ENCODE assay signal across 20 mouse cellular contexts in genomic region chr4:99176841-99177240, GRCm38 (mm10). TPM values are rescaled to one million over a fixed set of nuclear protein-coding genes. Genes with fewer than 3 reads are reported as not detected.
A peak's percentile ranks its signal among the peaks of the same experiment; 100 is the strongest.
DNase-seq lines count a peak whose midpoint lies in the region; ATAC-seq and TF ChIP-seq lines count a peak whose summit lies in the region.
"Had no signal": no experiment of that assay in that cellular context is flagged by ENCODE, and none has a peak within 500 bp of the region (broad histone marks: within the 10 kb centered on the region; RNA-seq: fewer than 3 reads in every experiment).

No protein-coding gene starts in this region.

- DNase-seq in heart, adult 18-20 months: peak; percentile 38 to 48
- DNase-seq in heart, embryonic 10.5 days (ENCODE audit: low spot score): no peak
- peak; percentile 41 for DNase-seq in kidney, postnatal 0 days (ENCODE audit: low spot score)
- no peak for DNase-seq in kidney, postnatal 4 days
- DNase-seq: adrenal gland, postnatal 14 days; cerebellum, adult 2 months; cerebellum, postnatal 10 days; gastrocnemius, postnatal 10 days had no signal

- H3K27me3 ChIP-seq in heart, embryonic 10.5 days (ENCODE audit: insufficient read depth, poor library complexity, severe bottlenecking): no peaks in the 10 kb centered on the region
- no peaks in the 10 kb centered on the region for H3K27me3 ChIP-seq in kidney, postnatal 0 days (ENCODE audit: insufficient read depth, low read length)
- H3K27me3 ChIP-seq in forebrain, embryonic 15.5 days: no peaks in the 10 kb centered on the region
- H3K27me3 ChIP-seq: CH12.LX; embryonic facial prominence, embryonic 12.5 days; heart, embryonic 13.5 days; hindbrain, embryonic 12.5 days; Patski had no signal

- no peaks in the 10 kb centered on the region for H3K79me2 ChIP-seq in macrophage (ENCODE audit: inconsistent target)

- TF ChIP-seq CTCF in kidney, postnatal 0 days (IDR thresholded peaks at IDR 0.05; ENCODE audit: low read depth): no peak

- H3K4me2 ChIP-seq in kidney, postnatal 0 days (ENCODE audit: low read length): no peak overlapping the region
- no peak overlapping the region for H3K4me2 ChIP-seq in forebrain, embryonic 15.5 days (replicated peaks)
- H3K4me2 ChIP-seq: embryonic facial prominence, embryonic 12.5 days; heart, embryonic 13.5 days; hindbrain, embryonic 12.5 days had no signal

- whole genome bisulfite sequencing in heart, embryonic 10.5 days: 64% methylated on average over 7 of the region's 7 CpGs
- WGBS in kidney, postnatal 0 days: 60% methylated on average over 7 of the region's 7 CpGs
- 72% methylated on average over 7 of the region's 7 CpGs for WGBS in macrophage (ENCODE audit: missing documents)
- WGBS in forebrain, embryonic 15.5 days: 93% methylated on average over 7 of the region's 7 CpGs

- H3K9ac ChIP-seq in kidney, postnatal 0 days (ENCODE audit: low read depth, low read length): no peak overlapping the region
- no peak overlapping the region for H3K9ac ChIP-seq in forebrain, embryonic 15.5 days (replicated peaks)
- H3K9ac ChIP-seq: embryonic facial prominence, embryonic 12.5 days; heart, embryonic 13.5 days; hindbrain, embryonic 12.5 days had no signal

- no peak overlapping the region for H3K4me3 ChIP-seq in heart, embryonic 10.5 days
- no peak overlapping the region for H3K4me3 ChIP-seq in kidney, postnatal 0 days (replicated peaks; ENCODE audit: low read depth, low read length)
- no peak overlapping the region for H3K4me3 ChIP-seq in macrophage (ENCODE audit: inconsistent target)
- H3K4me3 ChIP-seq in forebrain, embryonic 15.5 days: no peak overlapping the region
- H3K4me3 ChIP-seq: embryonic facial prominence, embryonic 12.5 days; heart, embryonic 13.5 days; hindbrain, embryonic 12.5 days had no signal

- no peak for ATAC-seq in kidney, postnatal 0 days (replicated peaks; ENCODE audit: low FRiP score, low read depth)
- ATAC-seq in forebrain, embryonic 15.5 days (replicated peaks): no peak
- ATAC-seq: activated CD4-positive, CD25-positive, alpha-beta regulatory T cell, adult 4 months; forebrain, embryonic 16.5 days; hindbrain, embryonic 16.5 days; inflammation-experienced regulatory T-cells, adult 6 months; intestine, postnatal 0 days; Patski had no signal

- H3K9me3 ChIP-seq in heart, embryonic 10.5 days: no peaks in the 10 kb centered on the region
- no peaks in the 10 kb centered on the region for H3K9me3 ChIP-seq in kidney, postnatal 0 days (replicated peaks; ENCODE audit: low read length)
- no peaks in the 10 kb centered on the region for H3K9me3 ChIP-seq in forebrain, embryonic 15.5 days
- H3K9me3 ChIP-seq: embryonic facial prominence, embryonic 12.5 days; heart, embryonic 13.5 days; hindbrain, embryonic 12.5 days had no signal

- H3K27ac ChIP-seq in heart, embryonic 10.5 days: no peak overlapping the region
- H3K27ac ChIP-seq in kidney, postnatal 0 days: no peak overlapping the region
- peak overlapping the region; percentile 31 for H3K27ac ChIP-seq in macrophage
- H3K27ac ChIP-seq in forebrain, embryonic 15.5 days (replicated peaks): no peak overlapping the region
- H3K27ac ChIP-seq: embryonic facial prominence, embryonic 12.5 days; heart, embryonic 13.5 days; hindbrain, embryonic 12.5 days had no signal

- peaks cover 5% of the 10 kb centered on the region; the same call in 1 of the 2 replicates for H3K4me1 ChIP-seq in heart, embryonic 10.5 days
- H3K4me1 ChIP-seq in kidney, postnatal 0 days (replicated peaks; ENCODE audit: insufficient read depth, low read length): no peaks in the 10 kb centered on the region
- H3K4me1 ChIP-seq in forebrain, embryonic 15.5 days: peaks cover 5% of the 10 kb centered on the region
- H3K4me1 ChIP-seq: embryonic facial prominence, embryonic 12.5 days had no signal

- H3K36me3 ChIP-seq in heart, embryonic 10.5 days: no peaks in the 10 kb centered on the region
- H3K36me3 ChIP-seq in kidney, postnatal 0 days (ENCODE audit: insufficient read depth, low read length): no peaks in the 10 kb centered on the region
- H3K36me3 ChIP-seq in macrophage (ENCODE audit: inconsistent target): no peaks in the 10 kb centered on the region
- H3K36me3 ChIP-seq in forebrain, embryonic 15.5 days: no peaks in the 10 kb centered on the region
- H3K36me3 ChIP-seq: embryonic facial prominence, embryonic 12.5 days; heart, embryonic 13.5 days; hindbrain, embryonic 12.5 days had no signal

RNA-seq across cellular contexts. Expression of gene Atg4c, which starts 16.9 kb away (rescaled TPM):
- 1 to 10 TPM; 5.7 to 6.3 TPM for total RNA-seq in heart, adult 18-20 months (2021)
- 10.9 and 11.7 TPM in 2 replicates for polyA plus RNA-seq in heart, embryonic 10.5 days (2016; fragmentation: Nextera tagmentation; extraction: Ambion mirVana)
- polyA plus RNA-seq in kidney, postnatal 0 days (2015; fragmentation: Nextera tagmentation; extraction: Ambion mirVana): 13.1 and 14.7 TPM in 2 replicates
- total RNA-seq in macrophage (2018; cell fraction: chromatin; rRNA removed): 100 to 1,000 TPM in 1 of 26 experiments, 10 to 100 TPM in 25; 16.8 to 108 (median 54.2) TPM
- 10 to 100 TPM in 24 of 26 experiments, 1 to 10 TPM in 2; 8.4 to 27.0 (median 20.2) TPM for total RNA-seq in macrophage (2018; cell fraction: cytosol; rRNA removed)
- total RNA-seq in macrophage (2018; cell fraction: nucleus; rRNA removed): 10 to 100 TPM; 16.8 to 65.3 (median 36.8) TPM
- polyA plus RNA-seq in macrophage (2018): 12.5 to 23.3 TPM (median 16.5 TPM) in 3 replicates
- polyA plus RNA-seq in forebrain, embryonic 15.5 days (2015; fragmentation: Nextera tagmentation; extraction: Ambion mirVana): 17.4 and 18.5 TPM in 2 replicates
- total RNA-seq: CH12.LX had no signal

RNA-seq across cellular contexts. Expression of gene Dock7, which starts 56.1 kb away (rescaled TPM):
- total RNA-seq in heart, adult 18-20 months (2021): 10 to 100 TPM in 1 of 2 experiments, 1 to 10 TPM in 1; 9.0 to 11.3 TPM
- 41.3 and 46.6 TPM in 2 replicates for polyA plus RNA-seq in heart, embryonic 10.5 days (2016; fragmentation: Nextera tagmentation; extraction: Ambion mirVana)
- polyA plus RNA-seq in kidney, postnatal 0 days (2015; fragmentation: Nextera tagmentation; extraction: Ambion mirVana): 38.9 and 39.6 TPM in 2 replicates
- total RNA-seq in macrophage (2018; cell fraction: chromatin; rRNA removed): 100 to 1,000 TPM in 24 of 26 experiments, 10 to 100 TPM in 2; 62.4 to 302 (median 213) TPM
- 10 to 100 TPM; 20.2 to 51.6 (median 35.4) TPM for total RNA-seq in macrophage (2018; cell fraction: cytosol; rRNA removed)
- 100 to 1,000 TPM in 12 of 26 experiments, 10 to 100 TPM in 14; 33.7 to 169 (median 93.1) TPM for total RNA-seq in macrophage (2018; cell fraction: nucleus; rRNA removed)
- polyA plus RNA-seq in macrophage (2018): 38.7 to 56.3 TPM (median 43.3 TPM) in 3 replicates
- 81.6 and 83.0 TPM in 2 replicates for polyA plus RNA-seq in forebrain, embryonic 15.5 days (2015; fragmentation: Nextera tagmentation; extraction: Ambion mirVana)

Comparison
In these comparisons a context has a peak if more than half of its experiments do, and no peak if none do; other contexts are left out.
1. DNase-seq: peak in heart, adult 18-20 months (2 of 2) and kidney, postnatal 0 days (single experiment); none in heart, embryonic 10.5 days (single experiment) and kidney, postnatal 4 days (0 of 2).